Mouse (Mus musculus): Measurements from ENCODE around the gene Slc30a4. TPM values are rescaled to one million over a fixed set of nuclear protein-coding genes. Genes with fewer than 3 reads are reported as not detected.

Slc30a4 gene
- total and polyA plus RNA-seq, 3 experiments = 9.0 to 20.5 (median 11.4) TPM

GRCm38 (mm10) chr2:122671714-122672113 lies 30.7 kb downstream of the Slc30a4 start:
- dilution Hi-C loops (cut with MboI; ENCODE audit: extremely low pct_ligation_motif_present, extremely low pct_unique_long_range_greater_than_20kb, low sequenced_read_pairs) (no loop called here), in situ Hi-C loops (cut with MboI; ENCODE audit: low pct_ligation_motif_present, low pct_unique_long_range_greater_than_20kb, low sequenced_read_pairs) (loop anchor here (10.0 kb wide), 2 partner anchors 83 to 97 kb away; no protein-coding TSS in a partner anchor)
- H3K36me3 ChIP-seq (replicated peaks in 1 of 2; ENCODE audit: control insufficient read depth in 1 of 2, insufficient read depth in 1 of 2, low read length in 1 of 2) = no peaks in the 10 kb centered on the region
- TF ChIP-seq KAT2A (IDR thresholded peaks at IDR 0.05; ENCODE audit: insufficient replicate concordance, low read length) (no peak), BHLHE40 (IDR thresholded peaks at IDR 0.05; ENCODE audit: low read depth, low read length) (no peak), ELF1 (IDR thresholded peaks at IDR 0.05; ENCODE audit: low read depth, low read length) (no peak), CHD2 (IDR thresholded peaks at IDR 0.05; ENCODE audit: low read length) (no peak), TBP (conservative IDR thresholded peaks at IDR 0.05; ENCODE audit: low read depth, low read length) (no peak), IRF4 (IDR thresholded peaks at IDR 0.05; ENCODE audit: low read depth, low read length) (no peak), CTCF (conservative IDR thresholded peaks at IDR 0.05 in 1 of 2, IDR thresholded peaks at IDR 0.05 in 1 of 2; ENCODE audit: low read depth in 2 of 2, low read length in 2 of 2) (no peak), MAZ (IDR thresholded peaks at IDR 0.05; ENCODE audit: low read depth, low read length) (no peak), POLR2A (IDR thresholded peaks at IDR 0.05; ENCODE audit: low read depth, low read length) (no peak), HCFC1 (IDR thresholded peaks at IDR 0.05; ENCODE audit: low read depth, low read length) (no peak)
- H3K9ac ChIP-seq (ENCODE audit: insufficient read depth, low read depth) = no peak overlapping the region
- peaks cover 16 to 28% of the 10 kb centered on the region in 2 experiments for H3K4me1 ChIP-seq (ENCODE audit: control insufficient read depth in 1 of 2, insufficient read depth in 2 of 2)
- H3K4me3 ChIP-seq (replicated peaks in 1 of 3; ENCODE audit: low read depth in 2 of 3, low read length in 2 of 3, poor library complexity in 1 of 3) = no peak overlapping the region
- no peaks in the 10 kb centered on the region for H3K27me3 ChIP-seq (replicated peaks)
- H3K4me2 ChIP-seq (ENCODE audit: insufficient read depth, low read depth, poor library complexity, severe bottlenecking) = no peak overlapping the region
- no peak overlapping the region for H3K27ac ChIP-seq (ENCODE audit: insufficient read depth, low read depth)
- no peaks in the 10 kb centered on the region for H3K79me2 ChIP-seq (replicated peaks; ENCODE audit: control insufficient read depth, extremely low read depth, insufficient read depth, poor library complexity, severe bottlenecking)
- no peaks in the 10 kb centered on the region for H3K9me3 ChIP-seq (replicated peaks; ENCODE audit: low read length)
- DNase-seq (ENCODE audit: extremely low read depth) = no peak

- H3K9me3 ChIP-seq (replicated peaks; ENCODE audit: low read length) = no peaks in the 10 kb centered on the region
- H3K4me3 ChIP-seq (replicated peaks in 1 of 3; ENCODE audit: low read depth in 2 of 3, low read length in 2 of 3, poor library complexity in 1 of 3) = no peak overlapping the region
- dilution Hi-C loops (cut with MboI; ENCODE audit: extremely low pct_ligation_motif_present, extremely low pct_unique_long_range_greater_than_20kb, low sequenced_read_pairs) = no loop called here
- TF ChIP-seq IRF4 (IDR thresholded peaks at IDR 0.05; ENCODE audit: low read depth, low read length) (no peak), POLR2AphosphoS2 (IDR thresholded peaks at IDR 0.05; ENCODE audit: low read depth, low read length) (no peak), SMC3 (IDR thresholded peaks at IDR 0.05; ENCODE audit: low read depth, low read length) (peak; percentile 84), UBTF (IDR thresholded peaks at IDR 0.05; ENCODE audit: low read depth, low read length) (no peak), SIN3A (IDR thresholded peaks at IDR 0.05; ENCODE audit: low read length) (no peak), MYC (IDR thresholded peaks at IDR 0.05; ENCODE audit: low read depth, low read length) (no peak), CTCF (conservative IDR thresholded peaks at IDR 0.05 in 1 of 2, IDR thresholded peaks at IDR 0.05 in 1 of 2; ENCODE audit: low read depth in 2 of 2, low read length in 2 of 2) (peak; percentile 41 to 96; a peak in 3 of 4 replicates), ZNF384 (IDR thresholded peaks at IDR 0.05; ENCODE audit: low read depth, low read length) (no peak), ZC3H11A (IDR thresholded peaks at IDR 0.05; ENCODE audit: low read depth, low read length) (peak; percentile 42; the same call in 1 of the 2 replicates), NRF1 (IDR thresholded peaks at IDR 0.05; ENCODE audit: low read depth, low read length) (no peak), RAD21 (IDR thresholded peaks at IDR 0.05; ENCODE audit: low read depth, low read length) (peak; percentile 98), CHD2 (IDR thresholded peaks at IDR 0.05; ENCODE audit: low read length) (no peak)
- no peak overlapping the region for H3K9ac ChIP-seq (ENCODE audit: insufficient read depth, low read depth)
- peak; percentile 61 for DNase-seq (ENCODE audit: extremely low read depth)
- no peaks in the 10 kb centered on the region for H3K79me2 ChIP-seq (replicated peaks; ENCODE audit: control insufficient read depth, extremely low read depth, insufficient read depth, poor library complexity, severe bottlenecking)
- no peak overlapping the region for H3K27ac ChIP-seq (ENCODE audit: insufficient read depth, low read depth)
- no peaks in the 10 kb centered on the region for H3K36me3 ChIP-seq (replicated peaks in 1 of 2; ENCODE audit: control insufficient read depth in 1 of 2, insufficient read depth in 1 of 2, low read length in 1 of 2)
- no peaks in the 10 kb centered on the region for H3K27me3 ChIP-seq (replicated peaks)
- peaks cover 15 to 52% of the 10 kb centered on the region in 2 experiments for H3K4me1 ChIP-seq (ENCODE audit: control insufficient read depth in 1 of 2, insufficient read depth in 2 of 2)
- no peak overlapping the region for H3K4me2 ChIP-seq (ENCODE audit: insufficient read depth, low read depth, poor library complexity, severe bottlenecking)
- in situ Hi-C loops (cut with MboI; ENCODE audit: low pct_ligation_motif_present, low pct_unique_long_range_greater_than_20kb, low sequenced_read_pairs) = no loop called here
Measured at GRCm38 (mm10) chr2:122667856-122668255, 34.6 kb downstream of the Slc30a4 start.
